Mouse (Mus musculus) liver, postnatal 0 days (tissue): ENCODE data around the gene Ubn1.

ENCODE experiments used
- CTCF ChIP-seq: sonication (generic); IDR thresholded peaks from 2 replicates; pipeline ENCODE4 v1.5.1; 2016; ENCODE audit warnings: antibody characterized with exemption, low read depth
- EP300 ChIP-seq: IDR thresholded peaks from 2 replicates; pipeline ENCODE4 v1.6.1; 2016; ENCODE audit warnings: antibody characterized with exemption, low read depth, mild to moderate bottlenecking

- TF ChIP-seq CTCF (no peak), EP300 (no peak)
Measured at GRCm38 (mm10) chr16:5111021-5111420, 61.2 kb downstream of the Ubn1 start.
